Mouse (Mus musculus): Measurements from ENCODE around the gene Rufy1. TPM values are rescaled to one million over a fixed set of nuclear protein-coding genes. Genes with fewer than 3 reads are reported as not detected.

Gene Rufy1
- polyA plus RNA-seq, 1 experiment from 2014 or later: 24.7 TPM

DNA sequence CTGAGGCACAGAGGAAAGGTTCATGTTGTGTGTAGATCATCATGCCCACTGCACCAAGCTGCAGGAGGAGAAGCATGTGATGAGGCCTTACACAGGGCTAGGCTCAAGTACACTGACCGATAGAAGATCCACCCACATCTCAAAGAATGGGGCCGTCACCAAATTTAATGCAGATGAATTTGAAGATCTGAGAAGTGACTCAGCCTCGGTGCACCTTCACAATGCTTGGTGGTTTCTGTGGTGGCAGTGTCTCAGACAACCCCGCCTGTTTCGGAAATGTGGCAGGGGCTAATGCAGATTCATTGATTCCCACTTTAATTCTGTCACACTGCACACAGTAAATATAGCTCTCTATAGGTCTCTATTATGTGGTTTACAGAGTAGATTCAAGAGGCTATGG, 2.0 kb upstream of the Rufy1 start:
- no peak overlapping the region for H3K27ac ChIP-seq (ENCODE audit: low read depth, low read length)
- no peaks in the 10 kb centered on the region for H3K36me3 ChIP-seq (ENCODE audit: control insufficient read depth, insufficient read depth, low read length)
- ATAC-seq (ENCODE audit: low FRiP score) (no peak), DNase-seq (ENCODE audit: low spot score, missing footprints) (no peak)
- no peaks in the 10 kb centered on the region for H3K9me3 ChIP-seq (ENCODE audit: control insufficient read depth, low read length)
- 93% methylated on average over 5 of the region's 5 CpGs for WGBS
- H3K4me2 ChIP-seq: no peak overlapping the region
- H3K4me3 ChIP-seq (ENCODE audit: low read depth, low read length): no peak overlapping the region
- H3K4me1 ChIP-seq (ENCODE audit: control insufficient read depth, insufficient read depth, low read length): peaks cover 7% of the 10 kb centered on the region; the same call in 1 of the 2 replicates
- no peak overlapping the region for H3K9ac ChIP-seq (ENCODE audit: low read length)
- H3K27me3 ChIP-seq (ENCODE audit: control insufficient read depth, insufficient read depth, low read length): no peaks in the 10 kb centered on the region

DNA sequence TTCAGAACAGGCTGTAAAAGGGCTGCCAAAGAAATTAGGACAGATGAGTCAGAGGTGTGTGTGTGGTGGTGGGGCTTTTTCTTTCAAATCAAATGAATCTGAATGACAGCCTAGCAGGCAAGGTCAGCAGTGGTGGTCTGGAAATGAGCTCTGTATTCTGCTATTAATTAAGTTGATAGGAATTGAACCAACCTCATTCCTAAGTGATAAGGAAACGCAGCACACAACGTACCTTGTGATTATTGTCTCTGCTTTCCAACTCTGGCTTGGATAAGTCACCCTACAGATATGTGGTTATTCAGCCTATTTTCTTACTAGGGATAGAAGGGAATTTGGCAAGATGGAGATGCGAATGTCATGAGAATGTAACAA, 1.1 kb upstream of the Rufy1 start:
- Histone ChIP-seq H3K4me2 (no peak overlapping the region), H3K27me3 (ENCODE audit: control insufficient read depth, insufficient read depth, low read length) (no peaks in the 10 kb centered on the region)
- 95% methylated on average over 3 of the region's 3 CpGs for WGBS

DNA sequence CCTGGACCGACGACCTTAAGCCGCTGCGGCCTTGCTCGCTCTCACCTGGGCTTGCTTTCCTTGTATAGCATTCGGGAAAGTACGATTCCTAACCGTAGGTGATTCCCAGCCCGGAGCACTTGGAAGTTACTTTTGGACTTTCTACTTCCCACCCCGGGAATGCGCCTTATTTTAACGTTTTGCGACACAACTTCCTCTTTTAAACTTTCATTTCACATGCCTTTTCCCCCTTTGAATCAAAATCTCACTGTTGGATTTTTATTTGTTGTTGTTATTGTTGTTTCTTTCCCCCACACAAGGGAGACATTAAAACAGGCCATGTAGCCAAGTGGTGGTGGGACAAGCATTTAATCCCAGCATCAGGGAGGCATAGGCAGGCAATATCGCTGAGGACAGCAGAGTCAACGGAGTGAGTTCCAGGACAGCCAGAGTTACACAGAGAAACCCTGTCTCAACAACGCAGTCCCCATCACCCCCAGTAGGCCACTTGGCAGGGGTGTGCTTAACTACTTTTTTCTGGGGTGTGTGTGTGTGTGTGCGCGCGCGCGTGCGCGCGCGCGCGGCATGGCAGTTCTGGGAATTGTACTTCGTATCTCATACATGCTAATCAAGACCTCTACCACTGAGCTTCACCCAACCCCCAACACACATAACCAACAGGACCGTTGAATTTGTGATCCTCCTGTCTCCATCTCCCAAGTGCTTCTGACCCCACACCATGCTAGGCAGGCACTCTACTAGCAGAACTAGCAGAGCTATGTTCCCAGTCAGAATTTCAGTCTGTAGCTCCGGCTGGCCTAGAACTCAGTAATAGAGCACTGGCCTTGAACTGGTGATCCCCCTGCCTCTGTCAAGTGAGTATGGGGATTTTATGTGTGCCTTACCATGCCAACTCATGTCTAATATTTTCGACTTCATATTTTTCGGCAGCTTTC, 476 bp upstream of the Rufy1 start:
- Histone ChIP-seq H3K36me3 (ENCODE audit: control insufficient read depth, insufficient read depth, low read length) (no peaks in the 10 kb centered on the region), H3K9ac (ENCODE audit: low read length) (peak overlapping the region; percentile 78), H3K4me1 (ENCODE audit: control insufficient read depth, insufficient read depth, low read length) (peaks cover 7% of the 10 kb centered on the region; the same call in 1 of the 2 replicates), H3K27me3 (ENCODE audit: control insufficient read depth, insufficient read depth, low read length) (no peaks in the 10 kb centered on the region), H3K9me3 (ENCODE audit: control insufficient read depth, low read length) (no peaks in the 10 kb centered on the region), H3K4me2 (peak overlapping the region; percentile 67), H3K27ac (ENCODE audit: low read depth, low read length) (peak overlapping the region; percentile 68), H3K4me3 (ENCODE audit: low read depth, low read length) (peak overlapping the region; percentile 49)
- peak; percentile 50; the same call in 1 of the 2 replicates for ATAC-seq (ENCODE audit: low FRiP score)
- DNase-seq (ENCODE audit: low spot score, missing footprints): peak; percentile 89
- WGBS: 25% methylated on average over 32 of the region's 32 CpGs

More for the DNA sequence above, 1.1 kb upstream of the Rufy1 start:
- no peak for DNase-seq (ENCODE audit: low spot score, missing footprints)
- H3K9me3 ChIP-seq (ENCODE audit: control insufficient read depth, low read length): no peaks in the 10 kb centered on the region
- peaks cover 7% of the 10 kb centered on the region; the same call in 1 of the 2 replicates for H3K4me1 ChIP-seq (ENCODE audit: control insufficient read depth, insufficient read depth, low read length)
- ATAC-seq (ENCODE audit: low FRiP score): no peak
- H3K9ac ChIP-seq (ENCODE audit: low read length): no peak overlapping the region
- H3K27ac ChIP-seq (ENCODE audit: low read depth, low read length): no peak overlapping the region
- H3K4me3 ChIP-seq (ENCODE audit: low read depth, low read length): no peak overlapping the region
- no peaks in the 10 kb centered on the region for H3K36me3 ChIP-seq (ENCODE audit: control insufficient read depth, insufficient read depth, low read length)

DNA sequence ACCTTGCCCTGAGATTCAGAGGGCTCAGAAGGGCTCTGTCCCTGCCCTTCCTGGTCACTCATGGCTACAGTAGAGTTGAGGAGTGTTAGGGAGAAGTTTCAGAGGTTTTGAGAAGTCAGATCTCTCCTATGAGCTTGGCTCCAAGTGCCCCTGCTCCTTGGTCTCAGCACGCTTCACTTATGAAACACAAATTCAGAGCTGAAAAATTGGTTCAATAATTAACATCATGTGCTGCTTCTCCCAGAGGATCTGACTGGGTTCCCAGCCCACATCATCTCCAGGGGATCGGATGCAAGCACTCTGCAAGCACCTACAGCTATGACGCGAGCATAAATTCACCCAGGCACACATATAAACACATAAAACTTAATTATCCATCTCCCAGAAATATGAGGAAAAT, 4.9 kb downstream of the Rufy1 start:
- Histone ChIP-seq H3K9me3 (ENCODE audit: control insufficient read depth, low read length) (no peaks in the 10 kb centered on the region), H3K4me3 (ENCODE audit: low read depth, low read length) (no peak overlapping the region), H3K4me2 (no peak overlapping the region), H3K4me1 (ENCODE audit: control insufficient read depth, insufficient read depth, low read length) (peaks cover 7% of the 10 kb centered on the region; the same call in 1 of the 2 replicates), H3K27me3 (ENCODE audit: control insufficient read depth, insufficient read depth, low read length) (no peaks in the 10 kb centered on the region), H3K36me3 (ENCODE audit: control insufficient read depth, insufficient read depth, low read length) (no peaks in the 10 kb centered on the region), H3K9ac (ENCODE audit: low read length) (no peak overlapping the region), H3K27ac (ENCODE audit: low read depth, low read length) (no peak overlapping the region)
- ATAC-seq (ENCODE audit: low FRiP score) (no peak), DNase-seq (ENCODE audit: low spot score, missing footprints) (no peak)
- 90% methylated on average over 4 of the region's 4 CpGs for WGBS

DNA sequence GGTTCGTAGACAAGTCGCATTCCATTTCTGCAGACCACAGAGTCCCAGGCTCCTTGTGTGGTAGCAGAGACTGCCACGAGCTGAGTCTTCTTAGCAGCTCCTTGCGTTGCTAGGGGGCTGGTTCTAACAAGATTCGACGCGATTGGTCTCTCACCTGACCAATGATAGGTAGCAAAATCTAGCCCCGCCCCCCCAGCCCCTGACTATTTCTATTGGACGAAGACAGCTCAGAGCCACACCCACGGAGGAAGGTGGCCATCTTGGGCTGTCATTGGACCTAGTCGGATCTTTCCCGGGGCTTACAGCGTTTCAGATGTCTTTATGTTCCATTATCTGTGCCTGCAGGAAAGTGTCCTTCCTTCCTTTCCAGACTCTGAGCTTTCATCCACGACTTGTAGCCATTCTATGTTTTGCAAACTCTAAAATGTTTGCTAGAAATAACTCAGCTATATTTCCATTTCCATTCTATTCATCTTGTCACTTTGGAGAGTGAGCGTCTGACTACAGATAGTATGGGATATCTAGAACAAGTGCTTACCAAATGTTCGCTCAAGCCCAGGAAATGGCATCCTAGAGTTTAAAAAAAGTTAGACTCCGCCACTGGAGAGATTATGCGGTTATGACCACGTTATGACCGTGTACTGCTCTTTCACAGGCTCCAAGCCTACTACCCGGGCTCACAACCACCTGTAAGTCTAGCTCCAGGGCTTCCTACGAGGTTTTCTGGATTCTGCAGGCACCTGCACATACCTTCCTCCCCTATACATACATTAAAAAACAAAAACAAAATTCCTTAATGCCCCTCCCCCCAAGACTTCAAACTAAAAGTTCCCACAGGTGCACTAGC, 8.8 kb downstream of the Rufy1 start:
- peak overlapping the region; percentile 35 for H3K4me3 ChIP-seq (ENCODE audit: low read depth, low read length)
- H3K4me2 ChIP-seq: peak overlapping the region; percentile 65
- no peaks in the 10 kb centered on the region for H3K9me3 ChIP-seq (ENCODE audit: control insufficient read depth, low read length)
- H3K27me3 ChIP-seq (ENCODE audit: control insufficient read depth, insufficient read depth, low read length): no peaks in the 10 kb centered on the region
- 27% methylated on average over 22 of the region's 22 CpGs for WGBS
- ATAC-seq (ENCODE audit: low FRiP score): peak; percentile 97
- H3K9ac ChIP-seq (ENCODE audit: low read length): peak overlapping the region; percentile 66
- H3K36me3 ChIP-seq (ENCODE audit: control insufficient read depth, insufficient read depth, low read length): peaks cover 3% of the 10 kb centered on the region; the same call in 1 of the 2 replicates
- DNase-seq (ENCODE audit: low spot score, missing footprints): peak; percentile 97
- peaks cover 5% of the 10 kb centered on the region; the same call in 1 of the 2 replicates for H3K4me1 ChIP-seq (ENCODE audit: control insufficient read depth, insufficient read depth, low read length)
- no peak overlapping the region for H3K27ac ChIP-seq (ENCODE audit: low read depth, low read length)

DNA sequence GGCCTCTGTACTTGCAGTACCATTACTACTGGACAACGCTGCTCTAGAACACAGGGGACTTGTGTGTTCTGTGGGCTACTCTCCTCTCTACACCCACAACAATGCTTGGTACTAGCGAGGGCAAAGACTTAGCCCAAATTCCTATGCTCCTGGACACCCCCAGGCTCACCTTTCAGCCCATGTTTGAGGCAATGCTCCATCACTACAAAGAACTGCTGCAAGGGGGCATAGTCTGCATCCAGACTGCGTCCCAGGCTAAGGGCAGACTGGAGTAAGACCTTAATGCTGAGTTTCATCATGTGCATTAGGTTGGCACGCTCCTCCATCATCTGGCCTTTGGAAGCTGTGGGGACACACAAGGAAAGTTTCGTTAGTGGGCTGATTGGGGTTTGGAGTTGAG, 9.5 kb downstream of the Rufy1 start:
- ATAC-seq (ENCODE audit: low FRiP score) (no peak), DNase-seq (ENCODE audit: low spot score, missing footprints) (no peak)

DNA sequence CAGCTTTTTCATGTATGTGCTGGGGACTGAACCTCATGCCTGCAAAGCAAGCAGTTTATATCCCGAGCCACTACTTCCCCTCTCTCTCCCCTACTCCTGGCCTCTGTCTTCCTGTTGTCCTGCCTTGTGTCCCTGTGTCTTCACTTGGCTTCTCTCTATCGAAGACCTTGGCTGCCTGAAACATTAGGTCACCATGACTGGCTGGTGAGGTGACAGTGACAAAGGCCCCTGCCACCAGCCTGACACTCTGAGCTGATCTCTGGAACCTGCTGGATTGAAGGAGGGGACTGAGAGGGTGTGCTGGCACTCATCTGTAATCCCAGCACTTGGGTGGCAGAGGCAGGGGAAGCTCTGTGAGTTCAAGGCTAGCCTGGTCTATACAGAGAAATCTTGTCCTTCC, 13.1 kb downstream of the Rufy1 start:
- no peak for DNase-seq (ENCODE audit: low spot score, missing footprints)
- Histone ChIP-seq H3K27me3 (ENCODE audit: control insufficient read depth, insufficient read depth, low read length) (no peaks in the 10 kb centered on the region), H3K4me2 (no peak overlapping the region), H3K9me3 (ENCODE audit: control insufficient read depth, low read length) (no peaks in the 10 kb centered on the region), H3K36me3 (ENCODE audit: control insufficient read depth, insufficient read depth, low read length) (peaks cover 3% of the 10 kb centered on the region; the same call in 1 of the 2 replicates), H3K4me3 (ENCODE audit: low read depth, low read length) (no peak overlapping the region), H3K27ac (ENCODE audit: low read depth, low read length) (no peak overlapping the region), H3K9ac (ENCODE audit: low read length) (no peak overlapping the region), H3K4me1 (ENCODE audit: control insufficient read depth, insufficient read depth, low read length) (peaks cover 5% of the 10 kb centered on the region; the same call in 1 of the 2 replicates)
- ATAC-seq (ENCODE audit: low FRiP score): no peak
- 73% methylated on average over 2 of the region's 2 CpGs for WGBS

More for the DNA sequence above, 9.5 kb downstream of the Rufy1 start:
- peak overlapping the region; percentile 65 for H3K4me2 ChIP-seq
- peaks cover 5% of the 10 kb centered on the region; the same call in 1 of the 2 replicates for H3K4me1 ChIP-seq (ENCODE audit: control insufficient read depth, insufficient read depth, low read length)
- WGBS: 39% methylated on average over 5 of the region's 5 CpGs
- no peak overlapping the region for H3K27ac ChIP-seq (ENCODE audit: low read depth, low read length)
- H3K9ac ChIP-seq (ENCODE audit: low read length): peak overlapping the region; percentile 66
- H3K36me3 ChIP-seq (ENCODE audit: control insufficient read depth, insufficient read depth, low read length): peaks cover 3% of the 10 kb centered on the region; the same call in 1 of the 2 replicates
- H3K27me3 ChIP-seq (ENCODE audit: control insufficient read depth, insufficient read depth, low read length): no peaks in the 10 kb centered on the region
- H3K9me3 ChIP-seq (ENCODE audit: control insufficient read depth, low read length): no peaks in the 10 kb centered on the region
- H3K4me3 ChIP-seq (ENCODE audit: low read depth, low read length): peak overlapping the region; percentile 35

DNA sequence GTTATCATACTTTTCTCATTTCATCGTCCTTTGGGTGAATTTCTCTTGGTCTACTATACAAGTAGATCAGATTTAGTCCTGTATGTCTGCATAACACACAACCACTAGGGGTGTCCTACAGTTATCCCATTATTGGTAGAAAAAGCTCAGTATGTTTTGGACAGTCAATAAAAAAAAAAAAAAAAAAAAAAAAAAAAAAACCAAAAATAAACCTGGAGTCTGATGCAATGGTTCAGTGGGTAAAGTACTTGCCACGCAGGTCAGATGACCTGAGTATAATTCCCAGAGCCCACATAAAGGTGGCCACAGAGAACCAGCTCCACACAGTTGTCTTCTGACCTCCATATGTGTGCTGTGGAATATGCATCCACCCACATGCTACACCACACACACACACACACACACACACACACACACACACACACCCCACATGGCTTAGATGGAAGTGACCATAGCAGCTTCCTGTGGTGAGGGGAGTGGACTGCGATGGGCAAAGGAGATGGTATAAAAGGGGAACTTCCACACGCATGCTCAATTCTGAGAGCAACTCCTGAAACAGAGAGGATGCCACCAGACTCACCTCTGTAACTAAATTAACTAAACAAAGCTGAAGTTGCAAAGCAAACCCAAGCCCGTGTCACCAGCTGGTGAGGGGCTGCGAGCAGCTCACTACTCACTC, 15.2 kb downstream of the Rufy1 start:
- H3K9me3 ChIP-seq (ENCODE audit: control insufficient read depth, low read length): no peaks in the 10 kb centered on the region
- H3K9ac ChIP-seq (ENCODE audit: low read length): no peak overlapping the region
- no peaks in the 10 kb centered on the region for H3K4me1 ChIP-seq (ENCODE audit: control insufficient read depth, insufficient read depth, low read length)
- H3K27me3 ChIP-seq (ENCODE audit: control insufficient read depth, insufficient read depth, low read length): no peaks in the 10 kb centered on the region
- DNase-seq (ENCODE audit: low spot score, missing footprints) (no peak), ATAC-seq (ENCODE audit: low FRiP score) (no peak)
- H3K4me2 ChIP-seq: no peak overlapping the region
- no peak overlapping the region for H3K27ac ChIP-seq (ENCODE audit: low read depth, low read length)
- H3K4me3 ChIP-seq (ENCODE audit: low read depth, low read length): no peak overlapping the region
- WGBS: 95% methylated on average over 6 of the region's 6 CpGs
- peaks cover 3% of the 10 kb centered on the region; the same call in 1 of the 2 replicates for H3K36me3 ChIP-seq (ENCODE audit: control insufficient read depth, insufficient read depth, low read length)

All from midbrain, embryonic 11.5 days (tissue).